Mouse (Mus musculus): ENCODE measurements around the gene Micu1. TPM values are rescaled to one million over a fixed set of nuclear protein-coding genes. Genes with fewer than 3 reads are reported as not detected.

The Micu1 gene
- total RNA-seq, 1 experiment from 2014 or later: 59.9 TPM

GRCm38 (mm10) chr10:59885174-59886080, 183.2 kb downstream of the Micu1 start:
- no peak for DNase-seq

- DNase-seq: no peak
Measured at GRCm38 (mm10) chr10:59886081-59886466, 183.8 kb downstream of the Micu1 start.

GRCm38 (mm10) chr10:59887432-59887831, 185.2 kb downstream of the Micu1 start:
- DNase-seq: no peak

DNA sequence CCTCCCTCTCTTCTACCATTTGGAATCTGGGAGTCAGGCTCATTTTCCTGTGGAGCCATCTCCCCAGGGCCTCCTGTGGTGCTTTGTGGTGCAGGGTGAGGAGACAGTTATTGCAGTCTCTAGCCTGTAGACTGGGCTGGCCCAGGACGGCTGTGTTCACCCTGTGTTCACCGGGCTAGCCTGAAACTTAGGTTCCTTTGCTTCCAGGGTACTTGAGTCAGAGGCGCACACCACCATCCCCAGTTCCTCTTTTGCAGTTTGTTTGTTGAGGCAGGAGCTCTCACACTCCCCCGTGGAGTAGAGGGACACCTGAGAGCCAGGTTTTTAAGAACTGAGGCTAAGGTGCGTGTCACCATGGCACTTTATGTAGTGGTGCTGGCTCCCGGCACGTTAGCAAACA, 187.1 kb downstream of the Micu1 start:
- DNase-seq: no peak

GRCm38 (mm10) chr10:59889953-59890751, 187.9 kb downstream of the Micu1 start:
- DNase-seq: no peak

DNA sequence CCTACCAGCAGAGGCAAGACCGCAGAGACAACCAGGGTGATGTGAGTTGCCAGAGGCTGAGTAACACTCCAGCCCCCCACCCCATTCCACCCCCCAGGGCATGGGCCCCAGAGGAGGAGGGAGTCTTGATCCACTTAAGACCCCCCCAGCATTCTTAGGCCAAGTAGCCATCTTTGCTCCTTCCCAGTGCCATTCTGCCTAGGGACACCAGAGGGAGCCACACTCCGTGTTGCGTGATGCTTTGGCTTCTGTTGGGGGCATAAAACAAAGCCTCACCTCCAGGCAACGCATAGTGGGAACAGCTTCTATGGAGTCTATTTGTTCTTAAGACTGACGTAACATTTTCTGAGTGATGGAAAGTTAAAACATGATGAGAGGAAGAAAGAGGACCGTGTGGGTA, 190.7 kb downstream of the Micu1 start:
- DNase-seq: peak; percentile 74

DNA sequence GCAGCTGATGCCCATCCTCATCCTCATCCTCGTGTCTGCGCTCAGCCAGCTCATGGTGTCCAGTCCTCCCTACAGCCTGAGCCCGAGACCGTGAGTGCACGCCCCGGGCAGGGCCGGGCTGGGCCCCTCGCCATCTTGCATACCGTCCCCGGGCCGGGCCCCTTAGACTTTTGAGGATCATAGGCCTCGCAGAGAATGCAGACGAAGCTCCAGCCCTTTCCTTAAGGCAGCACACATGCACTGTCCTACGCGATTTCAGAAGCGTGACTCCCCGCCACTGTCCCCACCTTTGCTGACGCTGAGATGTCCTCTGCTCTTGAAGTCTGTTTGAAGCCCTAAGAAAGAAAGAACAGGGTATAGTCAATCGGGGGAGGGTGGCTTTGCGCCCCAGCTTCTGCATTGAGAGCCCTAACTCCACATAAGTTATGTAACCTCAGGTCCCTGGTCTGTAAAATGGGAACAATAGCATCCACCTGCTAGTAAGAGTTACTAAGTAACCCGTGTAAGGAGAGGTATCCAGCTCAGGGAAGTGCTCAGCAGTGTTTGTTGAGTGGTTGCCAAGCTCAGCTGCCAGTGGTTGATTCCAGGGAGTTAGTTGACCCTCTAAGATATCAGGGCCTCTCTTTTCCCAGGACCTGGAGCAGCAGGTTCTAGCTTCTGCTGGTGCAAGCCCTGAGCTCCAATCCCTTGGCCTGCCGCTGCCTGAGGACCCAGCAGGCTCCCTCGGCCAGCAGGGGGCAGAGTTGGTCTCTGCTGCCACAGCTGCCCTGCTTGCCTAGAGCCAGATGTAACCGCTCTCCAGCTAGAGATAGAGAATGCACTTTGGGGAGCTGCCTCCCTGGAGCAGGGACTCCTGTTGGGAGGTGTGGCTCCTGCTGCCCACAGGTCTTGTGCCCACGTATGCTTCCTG, 192.2 kb downstream of the Micu1 start:
- peak; percentile 94 for DNase-seq

DNA sequence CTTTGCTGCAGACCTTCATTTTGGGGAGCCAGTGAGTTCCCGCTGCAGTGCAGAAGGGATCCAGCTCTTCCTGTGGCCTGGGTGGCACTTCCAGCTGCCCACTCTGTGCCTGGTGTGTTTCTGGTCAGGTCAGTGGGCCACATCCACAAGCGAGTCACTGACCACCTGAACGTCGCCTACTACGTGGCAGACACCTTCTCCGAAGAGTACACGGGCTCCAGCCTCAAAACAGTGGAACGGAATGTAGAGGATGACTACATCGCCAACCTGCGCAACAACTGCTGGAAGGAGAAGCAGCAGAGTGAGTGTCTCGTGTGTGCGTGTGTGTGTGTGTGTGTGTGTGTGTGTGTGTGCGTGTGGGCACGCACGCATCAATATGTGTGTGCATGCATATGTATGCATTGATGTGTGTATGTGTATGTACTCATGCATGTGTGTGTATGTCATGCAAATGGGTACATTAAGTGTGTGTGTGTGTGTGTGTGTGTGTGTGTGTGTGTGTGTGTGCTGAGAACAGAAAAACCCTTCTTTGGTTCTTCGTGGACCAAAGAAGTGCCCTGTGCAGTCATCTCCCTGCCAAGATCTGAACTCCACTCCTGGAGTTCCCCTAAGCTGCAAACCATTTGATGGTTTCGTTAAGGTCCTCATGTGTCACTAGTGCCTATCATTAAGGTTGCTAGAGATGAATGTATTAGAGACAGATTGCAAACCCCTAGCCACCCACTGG, 193.3 kb downstream of the Micu1 start:
- no peak for DNase-seq

GRCm38 (mm10) chr10:59896211-59896610, 193.9 kb downstream of the Micu1 start:
- peak; percentile 7 for DNase-seq

- peak; percentile 69 for DNase-seq
Measured at GRCm38 (mm10) chr10:59896911-59897331, 194.6 kb downstream of the Micu1 start.

DNA sequence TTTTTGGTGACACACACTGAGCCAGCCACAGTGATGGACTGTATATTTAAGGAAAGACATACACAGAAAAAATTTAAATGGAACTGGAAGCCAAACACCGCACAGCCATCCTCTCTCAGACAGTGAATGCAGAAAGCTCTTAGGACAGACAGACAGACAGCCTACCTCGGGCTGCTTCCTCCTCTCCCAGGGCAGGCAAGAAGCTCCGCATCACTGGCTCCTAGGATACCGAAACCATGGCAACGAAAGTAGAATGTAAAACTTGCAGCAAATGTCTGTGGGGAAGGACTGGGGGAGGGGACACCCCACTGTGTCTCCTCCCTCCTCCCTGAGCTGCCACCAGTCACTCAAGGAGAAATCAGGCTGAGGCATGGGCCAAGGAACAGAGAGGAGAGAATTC, 195.2 kb downstream of the Micu1 start:
- peak; percentile 34 for DNase-seq

GRCm38 (mm10) chr10:59898180-59898778, 196.0 kb downstream of the Micu1 start:
- DNase-seq: peak; percentile 15

DNA sequence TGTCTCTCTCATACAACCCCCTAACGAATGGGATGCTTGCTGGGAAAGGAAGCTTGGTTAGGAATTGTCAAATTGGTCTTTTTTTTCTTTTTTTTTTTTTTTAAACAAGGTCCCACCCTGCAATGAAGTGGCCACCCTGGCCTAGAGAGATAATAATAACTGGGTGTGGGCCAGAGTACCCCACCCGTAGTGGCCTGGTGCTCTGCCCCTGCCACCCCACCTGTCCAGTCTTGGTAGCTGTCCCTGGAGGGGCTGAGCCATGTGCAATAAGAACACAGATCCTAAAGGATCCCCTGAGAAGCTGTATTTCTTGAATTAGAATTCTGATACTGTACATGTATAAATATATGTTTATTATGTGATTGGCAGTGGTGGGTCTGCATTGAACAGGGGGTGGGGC, 196.7 kb downstream of the Micu1 start:
- DNase-seq: no peak

DNA sequence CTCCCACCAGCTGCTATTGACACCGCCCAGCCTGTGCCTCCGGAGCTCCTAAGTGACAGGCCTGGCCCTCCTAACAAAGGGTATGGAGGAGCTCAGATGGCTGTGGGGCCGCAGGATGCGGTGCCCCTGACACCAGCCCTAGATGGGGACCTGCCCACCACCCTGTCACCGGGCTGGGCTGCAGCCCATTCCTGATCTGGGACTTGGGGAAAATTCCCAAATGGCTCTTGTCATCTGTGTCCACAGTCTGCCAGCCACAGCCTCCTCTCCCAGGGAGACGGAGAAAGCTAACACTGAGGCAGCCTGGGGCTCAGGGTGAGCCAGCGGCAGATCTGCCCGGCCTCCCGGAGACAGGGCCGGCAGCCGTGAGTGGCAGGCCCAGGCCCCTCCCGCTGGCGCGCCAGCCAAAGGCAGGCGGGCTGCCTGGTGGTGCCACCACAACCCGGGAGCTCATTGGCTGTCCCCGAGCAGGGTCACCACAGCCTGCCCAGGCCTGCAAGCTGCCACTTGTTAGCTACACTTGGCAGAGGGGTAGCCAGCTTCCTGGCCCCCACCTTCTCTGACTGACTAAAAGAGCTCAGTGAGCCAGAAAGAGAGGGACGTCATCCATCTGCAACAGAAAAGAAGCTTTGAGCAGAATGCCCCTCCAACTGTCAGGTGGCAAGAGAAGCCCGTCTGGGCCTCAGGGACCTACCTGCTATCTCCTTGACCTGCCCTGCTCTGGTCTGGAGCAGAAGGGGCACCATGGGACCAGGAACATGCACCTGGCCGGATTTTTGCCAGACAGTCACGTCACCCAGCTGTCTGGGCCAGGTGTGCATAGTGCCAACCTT, 197.3 kb downstream of the Micu1 start:
- DNase-seq: peak; percentile 97

DNA sequence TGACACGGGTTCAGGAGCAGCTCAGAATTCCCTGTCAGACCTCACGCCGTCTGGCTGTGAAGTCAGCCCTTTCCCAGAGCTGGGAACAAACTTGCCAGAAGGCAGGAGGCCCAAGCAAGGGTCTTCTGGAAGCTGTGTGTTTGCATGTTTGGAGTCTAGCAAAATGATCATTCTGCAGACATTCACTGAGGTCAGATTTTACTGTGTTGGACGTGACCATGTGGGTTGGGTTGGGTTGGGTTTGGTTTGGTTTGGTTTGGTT, 197.8 kb downstream of the Micu1 start:
- no peak for DNase-seq

GRCm38 (mm10) chr10:59900939-59901338, 198.7 kb downstream of the Micu1 start:
- peak; percentile 41 for DNase-seq

GRCm38 (mm10) chr10:59901463-59901862, 199.2 kb downstream of the Micu1 start:
- no peak for DNase-seq

- DNase-seq: peak; percentile 29
Measured at GRCm38 (mm10) chr10:59901986-59902605, 199.8 kb downstream of the Micu1 start.

DNA sequence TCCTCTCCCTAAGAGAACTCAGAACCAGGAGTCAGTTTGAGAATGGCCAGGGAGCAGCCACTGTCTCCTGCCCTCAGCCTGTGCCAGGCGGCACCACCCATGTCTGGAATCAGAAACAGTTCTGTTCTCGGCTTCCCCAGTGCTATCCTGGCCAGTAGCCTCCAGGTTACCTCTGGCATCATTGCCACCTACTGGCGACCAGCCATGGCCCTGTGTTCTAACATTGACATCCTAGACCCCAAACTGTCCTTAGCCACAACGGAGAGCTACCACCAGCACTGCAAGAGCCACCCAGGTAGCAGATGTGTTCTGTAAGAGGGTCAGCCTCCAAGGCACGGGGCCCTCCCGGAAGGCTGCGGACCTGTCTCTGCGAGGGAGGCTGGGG, 200.3 kb downstream of the Micu1 start:
- peak; percentile 36 for DNase-seq

DNA sequence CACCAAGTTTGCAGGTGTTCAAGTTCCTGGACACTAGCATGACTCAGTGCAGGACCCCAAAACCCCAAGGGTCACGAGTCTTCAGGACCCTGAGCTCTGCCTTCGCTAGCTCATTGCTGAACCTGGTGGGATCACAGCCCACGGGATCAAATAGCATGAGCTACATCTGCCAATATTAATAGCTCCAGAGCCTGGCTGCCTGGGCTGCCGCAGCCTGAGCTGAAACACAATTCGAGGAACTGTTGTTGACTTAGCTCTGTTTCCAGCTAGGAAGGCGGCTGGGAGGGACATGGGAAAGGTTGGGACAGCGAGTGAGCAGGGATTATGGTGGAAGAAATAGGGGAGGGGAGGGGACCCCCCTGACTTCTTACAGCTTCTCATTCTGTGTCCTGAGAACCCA, 200.9 kb downstream of the Micu1 start:
- no peak for DNase-seq
